Mouse (Mus musculus) megakaryocyte, embryonic 14.5 days (primary cell): Measurements from ENCODE around the gene Abcc4.

Experiments used
- FLI1 ChIP-seq: IDR thresholded peaks from 2 replicates; pipeline ENCODE4 v1.6.1; 2012; ENCODE audit warnings: low read length, inconsistent platforms, mixed read lengths
- GATA1 ChIP-seq: IDR thresholded peaks from 3 replicates; pipeline ENCODE4 v1.6.1; 2012; ENCODE audit warnings: mixed read lengths, low read length, inconsistent platforms, borderline replicate concordance

DNA sequence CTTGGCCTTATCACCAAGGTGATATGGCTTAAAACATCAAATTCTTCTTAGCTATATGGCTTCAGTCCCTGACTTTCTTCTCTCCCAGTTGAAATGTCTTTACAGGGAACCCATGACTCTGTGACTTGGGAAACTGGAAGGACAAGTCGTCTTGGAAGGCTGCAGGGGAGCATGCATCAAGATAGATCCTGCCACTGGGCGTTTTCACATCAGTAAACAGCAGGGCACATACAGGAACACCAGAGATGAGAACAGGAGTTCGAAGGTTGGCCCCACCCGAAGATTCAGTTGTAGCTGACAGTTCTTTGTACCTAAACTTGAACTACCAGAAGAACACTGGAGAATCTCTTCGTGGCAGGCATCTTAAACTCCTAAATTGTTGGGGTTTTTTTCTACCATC, 36.8 kb upstream of the Abcc4 start:
- TF ChIP-seq GATA1 (no peak), FLI1 (no peak)
